Mouse (Mus musculus) spleen, adult 12 weeks (tissue): ENCODE measurements around the gene Gtpbp1.

Experiments
- DNase-seq: peaks from one replicate; pipeline ENCODE4 v3.0.0; 2022; ENCODE audit warnings: low spot score

Gtpbp1 gene

GRCm38 (mm10) chr15:79685141-79685641 lies 5.5 kb upstream of the Gtpbp1 start:
- DNase-seq = no peak

- DNase-seq = no peak
Observed at GRCm38 (mm10) chr15:79686046-79686869, 4.4 kb upstream of the Gtpbp1 start.

- no peak for DNase-seq
Observed at GRCm38 (mm10) chr15:79687175-79687574, 3.5 kb upstream of the Gtpbp1 start.

- DNase-seq = peak; percentile 98
Observed at GRCm38 (mm10) chr15:79687646-79688267, 2.9 kb upstream of the Gtpbp1 start, which contains the start of gene Josd1. Gene Josd1 (minus strand): TSS chr15:79687919.

GRCm38 (mm10) chr15:79688268-79688956 lies 2.2 kb upstream of the Gtpbp1 start:
- no peak for DNase-seq

GRCm38 (mm10) chr15:79689662-79690425 lies 801 bp upstream of the Gtpbp1 start:
- DNase-seq = no peak

- no peak for DNase-seq
Observed at GRCm38 (mm10) chr15:79691023-79691508, 421 bp downstream of the Gtpbp1 start.

GRCm38 (mm10) chr15:79692334-79692733 lies 1.7 kb downstream of the Gtpbp1 start:
- DNase-seq = no peak

GRCm38 (mm10) chr15:79693740-79694139 lies 3.1 kb downstream of the Gtpbp1 start:
- no peak for DNase-seq

- DNase-seq = no peak
Observed at GRCm38 (mm10) chr15:79694512-79694911, 3.9 kb downstream of the Gtpbp1 start.

GRCm38 (mm10) chr15:79695516-79695915 lies 4.9 kb downstream of the Gtpbp1 start:
- DNase-seq = no peak

- DNase-seq = no peak
Observed at GRCm38 (mm10) chr15:79696508-79696907, 5.9 kb downstream of the Gtpbp1 start.

- DNase-seq = no peak
Observed at GRCm38 (mm10) chr15:79697011-79697410, 6.4 kb downstream of the Gtpbp1 start.

- no peak for DNase-seq
Observed at GRCm38 (mm10) chr15:79697558-79698187, 7.0 kb downstream of the Gtpbp1 start.

GRCm38 (mm10) chr15:79706603-79707214 lies 16.1 kb downstream of the Gtpbp1 start:
- DNase-seq = no peak

- no peak for DNase-seq
Observed at GRCm38 (mm10) chr15:79708229-79708822, 17.7 kb downstream of the Gtpbp1 start.

GRCm38 (mm10) chr15:79715646-79716045 lies 25.0 kb downstream of the Gtpbp1 start:
- DNase-seq = no peak

- DNase-seq = no peak
Observed at GRCm38 (mm10) chr15:79716710-79717109, 26.1 kb downstream of the Gtpbp1 start.

GRCm38 (mm10) chr15:79720267-79720666 lies 29.6 kb downstream of the Gtpbp1 start:
- DNase-seq = no peak

GRCm38 (mm10) chr15:79720796-79721195 lies 30.2 kb downstream of the Gtpbp1 start:
- DNase-seq = no peak
